Mouse (Mus musculus) layer of hippocampus, postnatal 36 days (tissue): Measurements from ENCODE around the gene Scg5. TPM values are rescaled to one million over a fixed set of nuclear protein-coding genes. Genes with fewer than 3 reads are reported as not detected.

Experiments used
- DNase-seq, 2 experiments: peaks; one replicate each; pipeline ENCODE4 v3.0.0; 2022
- total RNA-seq, 2 experiments: library from RNA; stranded (reverse); gene quantifications; 2 replicates each; pipeline ENCODE4 v1.2.3; 2021

Scg5 gene
- 100 to 1,000 TPM; 356 to 425 TPM for total RNA-seq

DNA sequence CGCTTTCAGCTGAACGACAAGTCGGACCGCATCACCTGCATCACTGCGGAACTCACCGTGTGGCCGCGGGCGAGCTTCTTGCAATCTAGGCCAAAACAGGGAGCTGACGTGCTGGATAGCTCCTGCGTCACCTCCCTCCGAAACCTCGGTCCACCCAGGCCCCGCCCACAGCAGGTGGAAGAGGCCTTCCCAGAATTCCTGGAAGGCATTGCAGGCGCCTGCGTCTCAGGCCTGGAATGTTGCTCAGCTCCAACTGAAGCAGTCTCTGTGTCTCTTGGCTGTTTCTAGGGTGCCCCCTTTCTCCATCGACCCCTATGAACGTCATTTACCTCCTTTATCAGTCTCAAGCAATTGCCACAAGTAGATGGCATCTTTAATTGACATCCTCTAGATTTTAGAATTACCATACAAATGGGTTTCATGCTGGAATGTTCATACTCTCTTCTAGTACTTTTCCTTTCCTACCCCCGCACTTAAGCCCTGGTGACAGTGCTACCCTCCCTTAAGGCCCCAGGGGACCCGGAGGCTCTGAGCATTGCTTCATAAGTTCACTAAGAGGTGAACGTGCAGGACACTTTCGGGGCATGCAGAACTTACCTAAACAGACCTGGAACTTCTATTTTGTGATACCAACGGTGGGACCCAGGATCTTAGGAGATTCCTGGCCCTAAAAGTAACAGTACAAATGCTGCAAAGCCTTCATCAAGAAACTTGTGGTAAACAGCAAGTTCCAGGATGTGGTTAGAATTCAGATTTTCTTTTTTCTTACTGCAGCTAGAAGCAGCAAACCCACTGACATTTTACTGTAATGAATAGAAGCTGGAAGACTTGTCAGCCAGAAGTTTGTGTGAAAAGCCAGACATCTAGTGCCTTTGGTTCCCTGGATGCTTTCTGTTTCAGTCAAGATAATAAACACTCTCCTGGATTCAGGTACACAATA is at the start of gene Scg5:
Gene Scg5, minus strand, starts transcription at position 179 of the 940 bp plus-strand sequence.
- peak; percentile 82 to 85 for DNase-seq

DNA sequence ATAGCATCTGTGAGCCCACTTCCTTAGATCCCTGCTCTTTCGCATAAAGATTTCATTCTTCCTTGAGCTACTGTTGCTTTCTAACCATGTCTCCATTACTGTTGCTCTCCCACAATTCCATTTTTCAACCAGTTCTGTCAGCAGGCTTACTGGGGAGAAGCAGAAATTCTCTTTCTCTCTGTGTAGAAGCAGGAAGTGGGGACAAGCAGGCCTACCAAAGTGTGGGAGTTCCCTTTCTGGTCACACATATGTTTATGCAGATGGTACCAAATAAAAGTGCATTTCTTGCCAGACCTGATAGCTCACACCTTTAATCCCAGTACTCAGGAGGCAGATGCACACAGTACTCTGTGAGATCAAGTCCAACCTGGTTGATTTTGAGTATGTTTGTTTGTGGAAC is 41.2 kb upstream of the Scg5 start:
- no peak for DNase-seq

DNA sequence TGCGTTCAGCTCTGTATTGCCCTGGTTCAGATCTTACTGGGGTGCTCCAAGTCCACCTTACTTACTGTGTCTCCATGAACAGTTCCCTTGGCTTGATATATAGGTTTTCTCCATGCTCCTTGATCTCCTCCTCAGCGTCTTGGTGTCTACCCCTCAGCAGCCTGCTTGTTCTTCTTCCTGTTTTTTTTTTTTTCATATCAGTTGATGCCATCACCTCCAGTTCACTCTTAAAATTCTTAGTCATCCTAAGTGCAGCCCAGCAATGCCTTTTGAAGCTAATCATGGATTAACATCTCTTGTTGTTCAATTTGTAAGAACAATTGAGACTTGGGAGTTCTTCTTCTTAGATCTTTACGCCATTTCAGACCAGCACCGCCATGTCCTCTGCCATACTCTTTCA is 39.5 kb upstream of the Scg5 start:
- no peak for DNase-seq

DNA sequence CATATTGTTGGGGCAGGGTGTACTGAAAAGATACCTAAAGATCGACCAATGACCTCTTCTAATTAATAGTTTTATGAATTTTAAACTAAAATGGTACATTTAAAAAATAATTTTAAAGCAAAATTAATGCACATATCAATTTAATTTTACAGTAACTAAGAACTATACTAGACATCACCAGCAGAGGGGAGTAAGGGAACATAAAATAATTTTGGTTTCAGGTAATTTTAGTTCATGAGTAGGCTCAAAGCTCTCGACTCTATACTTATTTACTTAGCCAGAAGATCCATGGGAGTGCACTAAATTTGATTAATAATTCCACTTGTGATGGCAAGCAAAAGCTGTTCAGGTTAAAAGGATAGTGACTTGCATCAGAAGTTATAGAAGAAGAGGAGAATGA is 37.2 kb upstream of the Scg5 start:
- DNase-seq = no peak

DNA sequence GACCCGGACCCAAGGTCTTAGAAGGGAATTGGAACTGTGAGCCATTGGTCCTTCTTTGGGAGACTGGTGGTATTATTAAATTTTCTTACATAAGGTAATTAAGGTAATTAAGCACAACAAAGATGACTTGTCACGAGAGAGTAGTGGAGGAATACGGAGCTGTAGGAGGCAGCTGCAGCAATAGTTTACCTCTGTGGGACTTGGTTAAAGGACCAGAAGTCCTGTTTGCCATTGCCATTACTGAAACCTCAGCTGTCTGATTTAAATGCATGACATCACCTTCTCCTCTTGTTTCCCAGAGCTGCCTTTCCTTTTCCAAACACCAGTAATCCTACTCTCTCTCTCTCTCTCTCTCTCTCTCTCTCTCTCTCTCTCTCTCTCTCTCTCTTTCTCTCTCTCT is 20.2 kb upstream of the Scg5 start:
- DNase-seq = no peak

DNA sequence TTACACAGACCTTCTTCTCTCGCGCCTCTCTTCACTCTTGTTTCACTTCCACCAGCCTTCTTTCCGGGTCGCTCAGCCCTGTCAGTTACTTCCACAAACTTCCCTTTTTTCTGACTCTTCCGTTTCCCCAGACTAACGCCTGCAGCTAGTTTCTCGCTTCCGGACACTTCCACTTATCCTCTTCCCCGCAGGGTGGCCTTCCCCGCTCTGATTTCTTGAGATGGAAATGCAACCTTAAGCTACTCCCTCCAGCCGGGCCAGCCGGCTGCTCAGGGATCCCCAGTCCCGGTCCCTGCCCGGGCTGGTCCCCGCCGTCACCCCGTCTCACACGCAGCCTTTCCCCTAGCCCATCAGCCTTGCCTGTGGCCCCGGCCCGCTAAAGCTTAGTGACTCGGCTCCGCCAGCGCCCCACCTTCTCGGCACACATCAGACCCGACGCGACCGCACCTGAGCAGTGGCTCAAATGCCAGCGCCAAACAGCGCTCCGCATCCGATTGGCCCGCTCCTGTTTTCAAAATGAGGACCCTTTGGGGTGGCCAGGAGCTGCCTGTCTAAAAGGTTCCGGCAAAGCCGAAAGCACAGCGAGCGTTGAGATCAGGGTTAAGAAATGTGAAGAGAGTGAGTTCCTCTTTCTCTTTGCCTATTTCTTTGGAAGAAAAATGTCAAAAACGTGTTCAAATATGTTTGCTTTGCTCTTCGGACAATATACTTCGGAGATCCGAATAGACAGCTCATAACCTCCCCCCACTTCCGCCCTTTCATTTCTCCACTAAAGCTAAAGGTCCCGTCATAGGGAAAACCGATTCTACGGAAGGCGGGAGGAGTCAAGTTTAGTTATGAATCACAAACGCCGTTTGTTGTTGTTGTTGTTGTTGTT is 19.6 kb upstream of the Scg5 start, which contains the start of gene Arhgap11a:
Gene Arhgap11a, minus strand, starts transcription at position 417 of the 877 bp plus-strand sequence.
- DNase-seq = peak; percentile 86 to 88

DNA sequence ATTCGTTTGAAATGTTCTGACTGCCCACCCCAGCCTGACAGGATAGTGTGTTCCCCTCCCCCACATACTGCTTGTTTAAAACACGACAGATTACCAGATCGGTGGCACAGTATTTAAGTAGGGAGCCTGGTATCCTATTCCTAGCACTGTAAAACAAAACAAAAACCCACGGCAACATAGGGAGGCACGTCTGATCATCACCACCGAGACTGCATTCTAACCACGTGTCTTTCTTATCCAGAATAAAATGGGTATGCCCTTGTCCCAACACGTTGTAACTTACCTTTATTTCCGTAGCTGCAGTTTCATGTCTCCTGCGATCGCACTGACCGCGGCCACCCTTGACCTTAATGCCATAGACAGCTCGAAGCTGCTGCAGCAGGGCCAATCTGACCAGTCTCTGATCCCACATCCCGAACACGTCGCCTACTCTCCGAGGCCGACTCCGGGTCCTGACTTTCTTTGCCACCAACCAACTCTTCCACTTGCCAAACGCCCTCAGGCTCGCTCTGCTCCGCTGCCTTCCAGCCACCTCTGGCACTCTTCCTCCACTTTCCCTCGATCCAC is 18.8 kb upstream of the Scg5 start:
- DNase-seq = no peak

DNA sequence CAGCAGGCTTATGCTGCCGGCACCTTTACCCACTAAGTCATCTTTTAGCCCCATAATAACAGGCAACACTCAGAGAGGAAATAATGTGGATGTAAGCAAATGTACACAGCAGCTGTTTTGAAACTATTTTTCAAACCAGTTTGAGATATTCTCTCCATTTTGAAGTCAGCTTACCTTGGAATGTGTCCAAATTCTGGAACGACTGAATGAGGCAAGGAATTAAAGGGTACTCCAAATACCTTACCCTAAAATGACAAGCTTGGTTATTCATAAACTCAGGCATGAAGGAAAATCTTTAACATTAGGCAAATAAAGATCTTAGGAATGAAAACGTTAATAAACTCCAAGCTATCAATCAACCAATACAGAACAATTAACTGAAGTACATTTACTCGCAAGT is 16.2 kb upstream of the Scg5 start:
- DNase-seq = no peak

DNA sequence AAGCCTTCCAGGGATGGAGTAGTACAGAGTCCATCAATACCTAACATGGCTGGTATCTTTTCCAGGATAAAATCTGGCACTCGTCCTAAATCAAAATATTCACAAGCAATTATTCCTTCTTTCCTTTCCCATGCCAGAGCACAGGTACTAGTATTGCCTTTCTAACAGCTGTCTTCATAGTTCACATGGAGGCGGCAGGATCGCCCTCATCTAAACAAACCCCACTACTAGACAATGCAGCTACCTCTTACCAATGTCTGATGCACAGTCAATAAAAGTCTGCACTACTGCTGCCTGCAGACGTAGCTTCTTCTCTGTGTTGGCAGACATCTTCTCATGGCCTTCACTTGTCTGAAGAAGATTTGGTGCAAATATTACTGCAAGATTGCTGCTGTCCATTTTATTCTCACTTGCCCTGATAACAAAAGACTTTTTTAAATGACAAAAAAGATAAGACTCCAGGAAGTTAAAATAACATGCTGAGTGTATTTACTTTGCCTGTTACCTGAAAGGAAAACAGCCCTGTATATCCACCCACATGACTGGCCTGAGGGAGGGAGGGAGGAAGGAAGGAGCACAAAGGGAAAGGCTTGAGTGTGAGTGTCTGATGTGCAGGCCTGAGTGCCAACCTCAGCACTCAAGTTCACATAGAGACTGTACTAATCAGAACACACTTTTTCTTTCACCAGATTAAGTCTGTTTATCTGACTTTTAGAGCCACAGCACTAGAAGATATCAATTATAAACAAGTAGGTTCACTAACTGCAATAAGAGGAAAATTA is 12.9 kb upstream of the Scg5 start:
- DNase-seq = no peak

DNA sequence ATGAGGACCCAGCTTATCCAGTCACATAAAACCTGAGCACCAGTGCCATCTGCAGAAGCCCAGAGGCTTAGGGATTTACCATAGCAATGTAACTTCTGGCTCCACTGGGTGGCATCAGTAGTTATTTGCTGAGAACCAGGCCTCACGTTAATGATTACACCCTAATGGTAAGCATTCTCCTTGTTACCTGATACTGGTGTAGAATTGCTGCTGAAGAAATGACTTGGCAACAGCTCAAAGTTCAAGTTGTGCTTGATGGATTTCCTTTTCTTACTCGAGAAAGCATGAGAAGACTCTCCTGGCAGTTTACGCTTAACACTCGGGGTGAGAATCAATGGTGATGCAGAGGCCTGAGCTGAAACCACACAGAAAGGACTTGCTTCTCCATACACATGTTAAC is 10.6 kb upstream of the Scg5 start:
- no peak for DNase-seq

DNA sequence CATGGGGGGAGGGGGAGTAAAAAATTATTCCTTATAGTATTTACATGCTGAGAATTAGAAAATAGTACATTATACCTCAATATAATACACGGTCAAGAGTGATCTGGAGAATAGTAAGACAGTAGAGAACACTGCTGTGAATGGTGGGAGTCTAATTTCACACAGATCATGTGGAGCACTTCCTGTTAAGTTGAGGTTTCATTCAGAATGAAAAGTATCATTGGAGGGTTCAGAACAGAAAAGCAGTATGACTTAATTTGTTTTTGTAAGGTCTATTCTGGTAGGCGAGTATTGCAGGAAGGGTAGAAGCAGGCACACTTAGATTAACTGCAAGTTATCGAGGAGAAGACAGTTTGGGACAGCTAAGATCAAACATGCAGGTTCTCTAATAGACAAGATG is 6.3 kb upstream of the Scg5 start:
- no peak for DNase-seq

DNA sequence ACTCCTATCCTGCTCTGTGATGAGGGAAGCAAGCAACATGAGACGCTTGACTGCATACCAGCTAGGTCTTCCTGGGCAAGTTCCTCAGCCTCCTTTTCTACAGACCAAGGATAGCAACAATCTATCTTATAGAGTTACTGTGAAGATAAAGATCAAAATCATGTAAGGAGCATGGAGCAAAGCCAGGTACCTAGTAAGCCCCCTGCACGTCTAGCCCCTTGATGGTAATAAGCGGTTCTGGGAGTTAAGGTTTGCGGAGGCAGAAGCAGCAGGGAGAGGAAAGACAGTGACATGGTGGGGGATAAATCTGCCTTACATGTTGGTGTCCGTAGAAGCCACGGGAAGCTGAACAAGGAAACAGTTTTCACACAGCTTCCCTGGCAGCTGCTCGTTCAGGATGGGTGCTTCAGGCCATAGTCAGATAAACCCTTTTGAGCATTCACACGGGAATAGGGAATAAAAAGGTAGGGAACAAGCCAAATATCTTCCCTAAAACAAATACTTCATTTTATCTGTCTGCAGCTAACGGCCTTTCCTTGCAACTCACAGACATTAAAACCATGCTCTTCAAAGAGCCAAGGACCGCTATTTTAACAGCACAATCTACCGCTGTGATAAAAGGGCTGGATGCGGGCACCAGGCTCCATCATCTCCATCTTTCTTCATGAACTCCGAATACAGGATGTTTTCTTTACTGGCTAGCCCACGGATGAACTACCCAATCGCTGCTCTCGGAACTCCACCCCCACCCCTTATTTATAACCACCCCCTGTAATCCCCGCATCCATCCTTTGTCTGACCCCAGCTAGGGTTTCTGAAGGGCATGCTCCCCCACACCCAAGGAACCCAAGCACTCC is 607 bp downstream of the Scg5 start:
- no peak for DNase-seq

DNA sequence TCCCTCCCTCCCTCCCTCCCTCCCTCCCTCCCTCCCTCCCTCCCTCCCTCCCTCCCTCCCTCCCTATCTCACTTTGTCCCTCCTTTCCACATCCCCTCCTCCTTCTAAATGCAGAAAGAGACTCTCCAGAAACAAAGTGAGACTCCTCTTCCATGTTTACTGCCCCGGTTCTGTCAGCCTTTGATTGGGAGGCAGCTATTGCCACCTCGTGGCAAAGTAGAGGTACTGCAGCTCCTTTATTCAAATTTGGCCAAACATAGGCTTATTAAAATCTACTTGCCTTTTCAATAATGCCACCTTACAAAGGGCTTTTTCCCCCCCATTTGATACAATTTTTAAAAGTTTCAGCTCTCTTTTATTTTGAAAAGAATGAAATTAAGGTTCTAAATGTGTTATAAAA is 5.0 kb downstream of the Scg5 start:
- no peak for DNase-seq

DNA sequence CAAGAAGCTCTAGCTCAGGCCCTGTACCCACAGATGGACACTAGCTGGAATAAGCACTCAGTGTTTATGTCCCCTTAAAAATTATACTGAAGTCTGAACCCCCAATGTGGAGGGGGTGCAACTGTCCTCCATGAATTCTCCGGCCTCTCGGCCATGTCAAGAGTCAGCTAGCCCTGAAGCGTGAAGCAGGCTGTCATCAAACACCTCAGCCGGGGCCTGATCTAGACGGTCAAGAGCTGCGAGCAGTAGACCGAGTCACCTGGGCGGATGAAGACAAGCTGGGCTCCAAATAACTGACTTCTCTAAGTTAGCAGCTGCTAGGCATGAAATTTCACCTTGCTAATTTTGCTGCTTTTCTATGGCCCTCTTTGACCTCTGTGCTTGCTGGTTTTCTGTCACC is 6.6 kb downstream of the Scg5 start:
- DNase-seq = no peak

DNA sequence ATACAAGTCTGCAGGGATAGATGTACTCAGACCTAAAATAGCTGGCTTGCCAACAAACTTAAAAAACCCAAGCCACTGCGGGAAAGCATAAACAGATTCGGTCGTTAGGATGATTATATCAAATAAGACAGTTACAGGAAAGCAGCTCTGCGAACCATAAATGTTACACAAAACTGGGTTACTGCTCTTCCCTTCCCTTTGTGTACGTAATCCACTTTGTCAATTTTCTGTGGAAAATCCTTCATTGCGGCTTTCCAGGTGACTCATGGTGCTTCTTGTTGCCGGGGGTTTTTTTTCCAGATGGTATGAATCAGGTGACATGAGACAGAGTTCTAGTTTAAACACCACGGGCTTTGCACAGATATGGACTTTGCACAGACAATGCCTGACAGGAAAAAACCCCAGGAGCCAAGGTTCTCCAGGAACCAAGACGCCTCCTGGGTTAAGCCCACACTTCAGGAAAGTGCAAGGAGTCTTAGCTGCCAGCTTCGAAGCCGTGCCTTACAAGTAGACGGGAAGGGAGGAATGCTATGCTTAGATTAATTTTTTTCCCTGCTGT is 7.7 kb downstream of the Scg5 start:
- no peak for DNase-seq

DNA sequence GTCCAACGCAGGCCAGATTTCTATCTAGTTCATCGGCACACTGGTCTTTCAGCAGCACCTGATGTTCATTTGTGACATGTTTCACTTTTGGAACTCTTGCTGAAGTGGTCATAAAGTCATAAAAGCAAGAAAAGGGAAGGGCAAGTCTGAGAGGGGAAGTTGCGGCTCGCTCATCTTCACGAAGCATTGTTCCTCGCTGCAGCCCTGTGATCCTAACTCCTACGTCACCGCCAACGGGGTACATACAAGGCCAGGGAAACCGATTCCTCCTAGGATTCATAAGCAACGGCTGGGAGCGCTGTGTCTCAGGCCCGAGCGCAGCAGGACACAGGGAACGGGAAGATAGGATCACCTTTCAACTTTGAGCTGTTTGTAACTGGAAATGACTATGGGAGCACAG is 8.8 kb downstream of the Scg5 start:
- DNase-seq = no peak

DNA sequence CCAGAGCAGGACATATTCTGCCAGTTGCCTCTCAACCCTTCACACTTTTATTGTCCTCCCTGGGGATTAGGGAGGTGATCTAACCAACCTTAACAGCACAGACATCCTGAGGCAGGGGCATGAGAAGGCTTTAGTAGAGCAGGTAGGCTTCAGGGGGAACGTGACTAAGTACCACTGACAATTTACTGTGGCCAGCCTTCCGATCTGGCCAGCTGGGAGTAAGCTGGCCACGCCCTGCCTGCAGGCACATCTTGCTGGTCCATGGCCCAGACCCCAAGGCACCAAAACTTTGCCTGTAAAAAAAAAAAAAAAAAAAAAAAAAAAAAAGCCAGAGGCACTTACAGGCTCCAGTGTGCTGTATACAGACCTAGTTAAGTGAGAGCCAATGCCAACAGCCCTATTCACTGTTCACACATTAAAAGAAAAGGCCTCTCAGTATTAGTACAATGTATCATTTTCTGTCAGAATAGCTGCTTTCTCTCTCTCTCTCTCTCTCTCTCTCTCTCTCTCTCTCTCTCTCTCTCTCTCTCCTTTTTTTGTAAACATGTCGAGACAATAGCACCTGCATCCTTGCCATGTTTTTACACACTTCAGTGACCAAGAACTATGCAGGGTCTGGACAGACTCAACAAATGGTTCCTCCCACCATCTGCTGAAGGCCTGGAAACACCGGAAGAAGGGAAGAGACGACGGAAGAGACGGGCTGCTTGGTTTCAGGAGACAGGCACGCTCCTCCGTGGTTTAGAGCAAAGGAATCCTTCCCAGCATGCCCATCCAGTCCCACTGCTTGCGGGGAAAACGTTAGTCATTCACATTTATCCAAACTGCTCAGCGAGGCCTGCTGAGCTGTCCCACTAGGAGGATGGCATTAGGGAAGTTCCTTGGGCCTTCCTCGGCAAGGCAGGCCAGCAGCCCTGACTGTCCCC is 11.0 kb downstream of the Scg5 start:
- DNase-seq = no peak

DNA sequence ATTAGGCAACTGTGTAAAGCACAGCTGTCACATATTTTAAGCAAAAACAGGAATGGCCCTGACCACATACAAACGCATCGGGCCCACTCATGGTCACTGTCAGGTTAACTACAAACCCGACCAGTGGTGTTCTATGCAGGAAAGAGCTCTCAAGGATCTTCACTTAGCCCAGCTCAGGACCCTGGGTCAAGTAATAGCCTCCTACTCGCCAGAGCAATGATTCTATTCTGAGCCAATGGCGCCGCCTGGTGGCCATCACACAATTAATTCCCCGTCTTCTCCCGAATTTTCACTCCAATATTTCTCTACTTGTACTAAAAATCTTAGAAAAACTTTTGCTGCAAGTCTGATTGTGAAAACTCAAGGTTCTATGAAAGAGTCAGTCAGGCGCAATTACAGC is 21.3 kb downstream of the Scg5 start:
- DNase-seq = peak in 1 of 2 experiments; percentile 56

DNA sequence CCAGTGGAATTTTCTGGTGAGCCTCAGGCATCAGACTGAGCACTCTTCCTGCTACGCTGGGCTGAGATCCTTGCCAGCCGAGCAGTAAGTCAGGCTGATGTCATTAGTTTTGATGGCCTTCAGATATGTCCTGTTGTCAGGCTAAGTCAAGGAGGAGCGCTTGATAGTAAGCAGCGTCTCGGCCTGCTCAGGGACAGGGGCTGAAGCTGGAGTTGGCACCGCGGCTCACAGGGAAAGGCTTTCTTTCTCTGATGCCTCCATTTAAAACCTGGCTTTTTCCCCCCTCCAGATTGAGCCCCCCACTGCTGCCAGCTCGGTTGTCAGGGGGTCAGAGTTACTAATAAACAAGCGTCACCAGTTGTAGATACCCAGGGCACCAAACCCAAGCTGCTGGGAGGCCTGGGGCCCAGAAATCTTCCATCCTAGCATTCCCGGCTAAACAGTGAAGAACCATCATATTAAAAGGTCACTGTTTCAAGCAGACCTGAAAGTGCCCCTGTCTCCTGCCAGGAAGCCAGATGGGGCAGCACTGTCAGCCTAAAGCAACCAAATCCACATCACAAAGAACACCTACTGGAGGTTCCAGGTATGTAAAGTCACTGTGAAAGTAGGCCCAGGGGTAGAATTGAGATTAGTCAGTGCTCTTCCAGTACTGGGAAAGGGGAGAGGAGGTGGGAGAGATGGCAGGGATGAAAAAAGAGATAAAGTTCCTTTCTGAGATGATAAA is 21.9 kb downstream of the Scg5 start:
- DNase-seq = no peak
